Mouse (Mus musculus) cortical plate, adult 2 months (tissue): ENCODE data around the gene Cdkn3.

Experiments used
- CTCF ChIP-seq: fragments of 200-500 bp; IDR thresholded peaks from 2 replicates; pipeline ENCODE4 v1.5.1; 2011; ENCODE audit warnings: mild to moderate bottlenecking, control low read depth, low read length; ENCODE audit not compliant: insufficient read depth; ENCODE audit errors: extremely low read depth
- POLR2A ChIP-seq: fragments of 200-500 bp; IDR thresholded peaks from 2 replicates; pipeline ENCODE4 v1.6.1; 2011; ENCODE audit warnings: mild to moderate bottlenecking, low read length, control low read depth; ENCODE audit not compliant: insufficient read depth; ENCODE audit errors: extremely low read depth

DNA sequence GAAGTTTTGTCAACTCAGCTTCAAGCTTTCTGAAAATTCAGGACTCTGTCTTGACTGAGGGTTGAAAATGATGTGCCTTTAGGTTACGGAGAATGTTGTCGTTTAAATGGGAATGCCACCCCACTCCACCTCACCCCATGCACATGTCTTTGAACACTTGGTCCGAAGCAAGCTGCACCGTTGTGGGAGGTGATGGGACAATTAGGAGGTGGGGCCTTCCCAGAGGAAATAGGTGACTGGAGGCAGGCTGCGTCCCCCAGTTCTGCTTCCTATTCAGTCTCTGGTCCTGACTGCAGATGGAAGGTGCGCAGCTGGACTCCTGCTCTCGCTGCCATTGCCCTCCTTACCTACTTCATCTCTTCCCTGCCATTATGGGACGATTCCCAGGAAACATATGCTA, 4.5 kb upstream of the Cdkn3 start:
- TF ChIP-seq CTCF = no peak
- TF ChIP-seq POLR2A = no peak
